Mouse (Mus musculus) neutrophil, adult 5-6 weeks (primary cell): ENCODE measurements around the gene Slc12a6. TPM values are rescaled to one million over a fixed set of nuclear protein-coding genes. Genes with fewer than 3 reads are reported as not detected.
A peak's percentile ranks its signal among the peaks of the same experiment; 100 is the strongest.

Experiments used
- ATAC-seq: fragments of 151-379, 151-347 bp; 2 replicates; pipeline ENCODE4 v1.8.0; 2017; ENCODE audit warnings: mild to moderate bottlenecking, moderate TSS enrichment; ENCODE audit not compliant: insufficient number of reproducible peaks, poor library complexity, low FRiP score, severe bottlenecking; ENCODE audit errors: extremely low read depth
- total RNA-seq: library from RNA; stranded (forward); fragments of 200-1000 nt; gene quantifications from 2 replicates; pipeline ENCODE4 v1.2.3, GENCODE M21; 2017

The Slc12a6 gene
- 376 and 406 TPM in 2 replicates for total RNA-seq

DNA sequence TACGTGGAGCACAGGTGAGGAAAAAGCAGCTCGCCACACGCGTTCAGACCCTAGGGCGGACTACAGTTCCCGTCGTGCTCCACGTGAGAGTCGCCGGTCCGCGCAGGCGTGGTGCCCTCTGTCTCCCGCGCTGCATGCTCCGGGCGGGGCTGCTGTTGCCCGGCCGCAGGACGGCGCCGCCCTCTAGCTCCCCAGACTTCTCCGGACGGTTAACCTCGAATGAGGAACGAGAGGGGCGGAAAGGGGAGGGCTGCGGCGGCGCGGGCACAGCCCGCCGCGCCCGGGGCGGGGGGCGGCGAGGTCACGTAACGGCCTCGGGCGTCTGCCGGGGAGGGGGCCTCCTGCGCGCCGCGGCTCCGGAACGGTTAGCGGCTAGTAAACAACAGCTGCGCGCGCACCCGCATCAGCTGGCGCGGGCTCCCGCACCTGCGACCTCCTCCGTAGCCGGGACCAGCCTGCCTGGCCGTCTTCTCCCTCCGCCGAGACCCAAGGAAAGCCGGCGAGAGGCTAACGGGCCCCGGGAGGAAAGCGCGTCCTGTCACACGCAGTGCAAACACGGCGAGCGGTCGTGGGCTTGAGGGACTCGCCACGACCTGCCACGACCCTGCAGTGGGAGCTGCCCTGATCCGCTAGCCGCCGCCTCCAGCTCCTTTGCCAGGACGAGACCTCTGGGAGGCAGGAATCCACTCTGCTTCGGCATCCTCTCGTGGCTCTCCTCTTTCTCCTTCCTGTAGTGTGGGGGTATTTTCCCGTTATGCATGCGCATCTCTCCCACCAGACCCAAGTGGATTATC, at the start of gene Slc12a6:
Gene Slc12a6 (plus strand): TSS at position 378 of the 794 bp plus-strand sequence.
- peak; percentile 84 for ATAC-seq

DNA sequence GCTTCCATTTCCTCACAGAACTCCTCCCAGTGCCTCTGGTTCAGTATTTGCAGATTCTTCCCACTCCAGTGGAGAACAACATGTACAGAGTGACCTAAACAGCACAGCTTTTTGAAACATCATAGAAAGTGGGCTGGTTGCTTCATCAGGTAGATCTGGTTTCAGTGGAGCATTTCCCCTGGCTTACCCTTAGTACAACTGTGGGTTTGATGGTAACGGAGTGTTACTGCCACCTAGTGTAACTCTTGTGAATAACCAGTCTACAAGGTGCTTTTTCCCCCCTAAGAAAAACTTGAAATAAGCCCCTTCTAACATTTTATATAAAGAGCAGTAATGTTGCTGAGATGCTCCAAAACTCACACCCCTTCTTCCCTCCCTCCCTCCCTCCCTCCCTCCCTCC, 49.6 kb upstream of the Slc12a6 start:
- ATAC-seq, result peak; percentile 72; the same call in 1 of the 2 replicates

DNA sequence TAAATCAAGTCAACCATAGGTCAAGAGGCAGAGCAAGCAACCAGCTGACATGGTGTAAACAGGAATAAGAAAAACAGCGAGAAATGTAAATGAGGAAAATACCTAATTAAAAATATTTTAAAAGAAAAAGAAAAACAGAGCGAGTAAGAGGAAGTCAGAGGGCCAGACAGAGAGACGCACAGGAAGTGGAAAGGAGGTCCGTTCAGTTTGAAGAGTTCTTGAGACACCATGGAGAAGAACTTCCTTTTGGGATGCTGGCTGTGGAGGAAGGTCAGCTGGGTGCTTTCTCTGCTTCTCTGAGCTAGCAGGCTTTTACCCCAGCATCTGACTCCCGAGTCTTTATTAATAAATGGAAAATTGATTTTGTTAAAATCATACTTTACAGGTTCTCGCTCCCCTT, 48.0 kb upstream of the Slc12a6 start:
- ATAC-seq, result no peak

DNA sequence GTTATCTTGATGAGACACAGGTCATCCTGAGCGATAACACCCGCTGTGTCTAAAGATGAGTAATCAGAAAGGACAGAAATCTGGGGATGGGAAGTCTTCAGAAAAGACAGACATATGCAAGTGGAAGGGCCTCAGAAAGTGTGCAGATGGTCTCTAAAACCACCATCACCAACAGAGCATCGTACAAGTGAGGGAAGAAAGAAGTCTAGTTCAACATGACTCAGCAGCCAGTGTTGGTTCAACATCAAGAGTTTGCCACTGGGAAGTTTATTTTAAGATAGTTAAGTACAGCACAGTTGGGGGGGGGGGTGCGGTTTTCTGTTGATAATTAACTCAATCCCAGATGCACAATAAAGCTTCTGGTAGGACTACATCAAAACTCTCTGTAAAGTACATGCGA, 44.7 kb upstream of the Slc12a6 start:
- ATAC-seq, result no peak

DNA sequence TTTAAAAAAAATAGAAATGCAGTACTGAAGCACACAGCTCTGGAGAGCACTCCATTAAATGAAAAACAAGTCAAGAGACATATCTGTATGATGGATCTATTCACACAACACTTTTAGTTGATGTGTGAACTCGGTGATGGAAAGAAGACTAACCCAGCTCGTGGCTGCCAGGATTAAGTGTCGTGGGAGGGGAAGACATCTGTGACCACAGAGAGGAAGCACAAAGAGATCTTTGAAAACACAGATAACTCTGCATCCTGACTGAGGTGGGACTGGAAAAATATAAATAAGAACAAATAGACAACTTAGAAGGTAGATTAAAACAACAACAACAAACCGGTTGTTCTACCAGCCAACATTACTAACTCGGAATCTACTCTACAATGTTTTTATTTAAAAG, 43.0 kb upstream of the Slc12a6 start:
- ATAC-seq, result no peak

DNA sequence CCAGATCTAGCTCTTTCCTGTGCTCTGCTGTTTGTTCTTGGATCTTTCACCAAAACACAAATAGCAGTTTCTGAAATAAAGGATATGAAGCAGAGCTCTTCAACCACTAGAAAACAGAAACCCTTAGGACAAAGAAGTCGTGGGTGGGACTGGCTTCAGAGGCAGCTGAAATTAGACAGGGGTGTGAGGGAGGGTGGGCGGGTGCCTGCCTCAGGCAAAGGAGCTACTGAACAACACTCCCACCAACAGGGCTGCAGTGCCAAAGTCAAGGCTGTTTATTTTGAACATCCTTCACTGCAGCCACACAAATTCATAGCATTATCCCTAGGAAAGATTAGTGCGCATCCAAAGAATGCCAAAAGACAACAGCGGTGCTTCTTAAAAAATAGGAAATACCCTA, 41.3 kb upstream of the Slc12a6 start:
- no peak for ATAC-seq

DNA sequence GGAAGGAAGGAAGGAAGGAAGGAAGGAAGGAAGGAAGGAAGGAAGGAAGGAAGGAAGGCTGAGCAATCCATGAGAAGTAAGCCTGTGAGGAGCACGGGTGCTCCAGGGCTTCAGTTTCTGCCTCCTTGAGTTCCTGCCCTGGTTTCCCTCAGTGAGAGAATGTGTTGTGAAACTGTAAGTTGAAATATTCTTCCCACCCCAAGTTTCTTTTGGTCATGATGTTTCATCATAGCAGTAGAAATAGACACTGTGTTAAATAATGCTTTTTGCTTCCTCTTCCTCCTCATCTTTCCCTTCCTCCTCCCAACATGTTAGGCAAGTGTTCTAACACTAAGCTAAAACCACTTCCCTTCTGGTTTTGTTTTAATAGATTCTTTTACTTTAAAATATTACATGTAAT, 33.0 kb upstream of the Slc12a6 start:
- ATAC-seq, result peak; percentile 66; the same call in 1 of the 2 replicates

DNA sequence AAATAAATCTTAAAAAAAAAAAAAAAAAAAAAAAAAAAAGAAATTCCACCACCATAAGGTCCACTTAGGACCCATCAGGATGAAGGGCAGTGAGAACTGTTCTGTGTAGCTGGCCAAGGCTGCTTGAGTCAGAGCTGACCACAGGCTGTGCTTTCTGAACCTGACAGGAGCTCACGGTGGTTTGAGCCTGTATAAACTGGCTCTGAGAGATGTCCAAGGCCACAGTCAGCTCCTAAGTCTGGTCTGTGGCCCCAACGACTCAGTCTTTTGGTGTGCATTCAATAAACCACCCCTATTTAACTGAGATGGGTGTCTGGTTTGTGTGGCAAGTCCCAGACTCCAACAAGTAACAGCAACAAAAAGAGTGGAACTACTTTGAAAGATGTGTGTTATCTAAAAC, 29.0 kb upstream of the Slc12a6 start:
- no peak for ATAC-seq

DNA sequence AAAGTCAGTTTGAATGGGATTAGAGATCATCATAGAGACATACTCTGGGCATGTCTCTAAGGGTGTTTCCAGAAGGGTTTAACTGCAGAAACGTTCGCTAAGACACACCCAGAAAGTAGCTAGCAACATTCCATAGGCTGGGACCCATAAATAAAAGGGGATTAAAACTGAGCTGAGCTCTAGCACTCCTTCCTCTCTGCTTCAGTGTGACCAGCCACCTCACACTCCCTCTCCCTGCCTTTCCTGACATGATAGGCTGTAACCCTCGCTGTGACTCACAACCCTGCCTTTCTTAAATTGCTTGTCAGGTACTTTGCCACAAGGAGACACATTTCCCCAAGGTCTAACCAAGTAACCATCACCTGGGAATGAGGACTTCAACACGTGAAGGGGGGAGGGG, 27.6 kb upstream of the Slc12a6 start:
- no peak for ATAC-seq

DNA sequence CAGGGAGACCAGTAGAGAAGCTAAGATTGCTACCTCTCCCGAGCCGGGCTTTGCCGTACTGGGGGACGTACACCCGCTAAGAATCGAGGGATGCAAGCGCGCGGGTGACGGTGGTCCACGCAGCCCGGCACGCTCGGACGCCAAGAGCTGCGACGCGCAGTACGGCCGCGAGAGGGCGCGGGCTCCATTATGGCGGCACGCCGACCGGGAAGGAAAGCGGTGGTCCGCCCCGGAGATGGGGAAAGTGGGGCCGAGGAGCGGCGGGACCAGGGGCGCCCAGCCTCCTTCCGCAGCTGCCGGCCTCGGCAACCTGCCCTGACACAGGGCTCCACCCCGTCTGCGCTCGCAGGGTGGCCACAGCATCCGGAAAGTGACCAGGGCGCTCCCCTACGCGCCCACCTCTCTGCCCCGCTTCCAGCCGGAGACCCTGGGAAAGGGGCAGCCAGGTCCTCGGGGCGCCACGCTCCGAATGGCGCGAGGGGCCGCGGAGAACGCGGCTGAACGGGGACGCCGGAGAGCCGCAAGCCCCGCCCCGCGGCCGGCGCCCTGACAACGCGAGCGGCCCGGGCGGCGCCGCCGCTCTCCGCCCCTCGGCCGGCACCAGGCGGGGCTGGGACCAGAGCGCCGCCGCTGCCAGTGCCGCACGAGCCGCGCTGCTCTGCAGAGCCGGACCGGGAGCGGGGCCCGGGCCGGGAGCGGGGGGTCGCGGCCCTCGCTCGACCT, 26.3 kb upstream of the Slc12a6 start, which contains the start of gene Lpcat4:
Gene Lpcat4 (plus strand): TSS at position 257 of the 723 bp plus-strand sequence.
- peak; percentile 71 for ATAC-seq

DNA sequence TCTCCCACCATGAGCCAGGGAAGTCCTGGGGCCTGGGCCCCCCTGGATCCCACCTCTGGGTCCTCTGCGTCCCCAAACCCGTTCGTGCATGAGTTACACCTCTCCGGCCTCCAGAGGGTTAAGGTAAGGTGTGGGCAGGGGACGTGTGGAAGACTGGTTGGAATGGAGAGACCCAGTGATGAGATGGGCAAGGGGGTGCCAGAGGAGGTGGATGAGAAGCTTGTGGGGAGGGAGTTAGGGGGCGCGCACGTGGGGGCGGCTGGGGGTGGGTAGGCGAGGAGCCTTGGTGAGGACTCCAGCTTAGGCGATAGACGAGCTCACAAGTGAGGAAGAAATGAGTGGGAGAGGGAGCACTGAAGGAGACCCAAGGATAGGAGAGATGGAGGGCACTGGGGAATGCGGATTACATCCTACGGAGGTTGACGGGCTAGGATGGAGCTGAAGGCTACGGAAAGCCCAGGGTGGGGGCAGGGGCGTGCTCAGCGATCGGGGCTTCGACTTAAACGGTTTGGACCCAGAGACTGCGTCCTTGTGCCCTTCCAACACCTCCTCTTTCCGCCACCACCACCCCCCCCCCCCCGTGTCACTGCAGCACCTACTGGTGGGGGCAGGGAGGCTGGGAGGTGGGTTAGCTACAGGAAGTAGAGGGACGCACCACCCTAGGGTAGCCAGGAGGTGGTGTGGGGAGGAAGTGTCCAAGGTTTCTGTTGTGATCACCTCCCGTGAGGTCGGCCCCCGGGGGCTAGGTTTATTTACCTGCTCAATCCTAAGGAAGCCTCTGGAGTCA, 25.5 kb upstream of the Slc12a6 start:
- peak; percentile 68 for ATAC-seq

DNA sequence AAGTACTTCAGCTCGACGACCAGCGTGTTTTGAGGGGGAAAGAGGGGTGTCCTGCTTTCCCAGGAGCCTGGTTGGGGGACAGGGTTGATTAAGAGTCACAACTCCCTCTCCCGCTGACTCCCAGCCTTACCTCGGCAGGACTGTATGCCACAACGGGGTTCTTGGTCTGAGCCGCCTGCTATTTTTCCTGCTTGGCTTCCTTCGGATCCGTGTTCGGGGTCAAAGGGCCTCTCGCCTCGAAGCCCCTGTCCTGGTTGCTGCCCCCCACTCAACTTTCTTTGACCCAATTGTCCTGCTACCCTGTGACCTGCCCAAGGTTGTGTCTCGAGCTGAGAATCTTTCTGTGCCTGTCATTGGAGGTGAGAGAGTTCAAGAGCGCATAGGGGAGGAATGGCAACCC, 23.8 kb upstream of the Slc12a6 start:
- no peak for ATAC-seq

DNA sequence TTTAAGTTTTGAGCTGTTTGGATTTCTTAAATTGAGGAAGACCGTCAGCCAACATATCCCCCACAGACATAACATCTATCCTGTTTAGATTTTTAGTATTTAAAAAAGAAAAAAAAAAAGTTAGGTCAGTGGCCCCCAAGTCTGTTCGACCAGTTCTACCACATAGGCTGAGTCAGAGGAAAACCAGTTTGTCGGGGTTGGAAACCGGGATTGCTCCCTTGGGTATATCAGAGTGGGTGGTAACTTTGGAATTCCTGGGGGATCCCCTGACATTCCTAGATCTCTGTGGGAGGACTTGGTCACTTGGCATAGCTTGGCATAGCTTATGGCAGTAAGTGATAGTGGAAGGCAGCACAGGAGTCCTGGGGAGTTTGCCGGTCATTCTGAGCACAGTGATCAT, 20.3 kb upstream of the Slc12a6 start:
- ATAC-seq, result no peak

DNA sequence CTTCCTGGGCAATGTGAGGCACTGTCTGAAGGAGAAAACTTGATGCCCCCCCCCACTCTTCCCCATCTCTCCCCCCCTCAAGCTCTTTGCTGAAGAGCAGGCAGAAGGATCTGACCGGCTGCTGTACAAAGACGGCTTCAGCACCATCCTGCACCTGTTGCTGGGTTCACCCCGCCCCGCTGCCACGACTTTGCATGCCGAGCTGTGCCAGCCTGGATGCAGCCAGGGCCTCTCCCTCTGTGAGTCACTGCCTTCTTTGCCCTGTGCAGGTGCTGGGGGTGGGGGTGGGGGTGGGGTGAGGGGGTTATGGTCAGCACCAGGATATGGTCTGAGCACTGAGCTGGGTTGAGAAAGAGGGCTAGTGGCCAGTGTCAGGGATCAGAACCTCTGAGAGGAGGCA, 19.4 kb upstream of the Slc12a6 start:
- ATAC-seq, result no peak

DNA sequence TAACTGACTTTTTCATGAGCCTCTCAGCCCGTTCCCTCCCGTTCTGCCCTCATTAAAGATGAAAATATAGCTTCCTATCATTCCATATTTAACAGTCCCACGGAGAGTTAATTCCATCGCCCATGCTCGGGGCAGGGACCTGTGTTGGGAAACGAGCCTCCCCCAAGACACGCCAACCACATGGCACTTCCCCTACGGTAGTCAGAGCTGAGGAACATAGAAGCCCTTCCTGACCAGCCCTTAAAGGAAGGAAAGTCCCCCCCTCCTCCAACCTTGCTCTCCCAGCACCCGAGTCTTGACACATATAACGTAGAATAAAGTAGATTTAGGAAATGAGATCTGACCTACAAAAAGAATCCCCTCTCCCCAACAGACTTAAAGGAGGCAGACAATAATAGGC, 18.3 kb upstream of the Slc12a6 start:
- ATAC-seq, result no peak

DNA sequence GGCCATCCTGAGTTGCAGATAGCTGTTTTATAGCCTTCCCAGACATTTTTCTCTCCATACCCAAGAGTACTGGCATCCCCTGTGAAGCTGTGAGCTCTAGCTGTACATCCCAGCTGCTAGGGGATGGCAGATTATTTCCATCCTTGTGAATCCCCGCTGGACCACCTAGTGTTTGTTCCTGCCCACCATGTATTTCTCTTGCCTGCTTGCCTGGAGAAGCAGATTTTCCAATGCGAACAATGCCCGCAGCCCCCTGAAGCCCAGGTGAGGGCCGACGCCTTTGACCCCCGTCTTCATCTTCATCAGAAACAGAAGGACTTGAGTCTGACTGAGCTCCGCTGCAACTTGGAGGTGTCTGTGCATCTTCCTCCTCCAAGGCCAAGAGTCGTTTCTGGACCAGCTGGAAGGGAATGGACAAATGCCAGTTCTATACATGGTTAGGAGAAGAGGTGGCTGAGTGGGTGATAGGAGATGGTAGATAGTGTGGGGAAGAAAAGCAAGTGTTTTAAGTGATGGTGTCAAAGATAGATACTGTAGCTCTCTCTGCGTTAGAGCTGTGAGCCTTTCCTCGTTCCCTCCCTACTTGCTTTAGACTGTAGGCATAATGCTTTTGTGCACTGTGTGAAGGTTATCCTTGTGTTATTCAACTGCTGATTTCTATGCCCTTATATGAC, 15.7 kb upstream of the Slc12a6 start:
- no peak for ATAC-seq

DNA sequence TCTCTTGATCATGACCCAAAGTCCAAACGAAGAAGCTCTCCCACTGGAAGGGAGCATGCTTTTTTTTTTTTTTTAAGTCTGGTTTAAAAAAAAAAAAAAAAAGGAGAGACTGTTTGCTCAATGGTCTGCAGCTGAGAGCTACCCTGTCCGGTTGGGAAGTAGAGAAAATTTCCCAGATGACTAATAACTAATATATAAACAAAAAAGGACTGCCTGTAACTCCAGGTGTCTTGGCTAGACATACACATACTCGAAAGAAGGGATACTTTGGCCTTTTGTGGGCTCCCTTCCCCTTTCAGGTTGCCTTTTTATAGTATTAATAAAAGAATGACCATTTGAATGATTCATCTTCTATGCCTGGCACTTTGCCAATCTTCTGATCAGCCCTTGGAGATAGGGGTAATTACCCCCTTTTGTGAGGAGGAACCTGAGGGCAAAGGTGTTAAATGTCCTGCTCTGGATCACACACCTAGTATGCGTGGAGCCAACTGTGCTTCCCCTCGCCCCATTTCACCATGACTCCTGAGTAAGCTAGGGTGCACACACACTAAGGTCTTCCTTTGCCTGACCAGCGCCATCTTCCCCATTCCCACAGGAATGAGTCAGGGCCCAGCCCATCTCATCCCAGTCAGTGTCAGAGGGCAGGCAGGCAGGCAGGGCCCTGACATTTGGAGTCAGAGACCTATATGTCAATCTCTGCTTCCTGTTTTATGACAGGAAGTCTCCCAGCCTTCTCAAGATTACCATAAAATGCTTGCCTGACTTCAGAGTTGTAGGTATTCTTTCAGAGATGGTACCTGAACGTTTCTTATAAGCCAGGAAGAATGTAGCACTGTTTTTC, 10.7 kb upstream of the Slc12a6 start:
- ATAC-seq, result peak; percentile 47; the same call in 1 of the 2 replicates

DNA sequence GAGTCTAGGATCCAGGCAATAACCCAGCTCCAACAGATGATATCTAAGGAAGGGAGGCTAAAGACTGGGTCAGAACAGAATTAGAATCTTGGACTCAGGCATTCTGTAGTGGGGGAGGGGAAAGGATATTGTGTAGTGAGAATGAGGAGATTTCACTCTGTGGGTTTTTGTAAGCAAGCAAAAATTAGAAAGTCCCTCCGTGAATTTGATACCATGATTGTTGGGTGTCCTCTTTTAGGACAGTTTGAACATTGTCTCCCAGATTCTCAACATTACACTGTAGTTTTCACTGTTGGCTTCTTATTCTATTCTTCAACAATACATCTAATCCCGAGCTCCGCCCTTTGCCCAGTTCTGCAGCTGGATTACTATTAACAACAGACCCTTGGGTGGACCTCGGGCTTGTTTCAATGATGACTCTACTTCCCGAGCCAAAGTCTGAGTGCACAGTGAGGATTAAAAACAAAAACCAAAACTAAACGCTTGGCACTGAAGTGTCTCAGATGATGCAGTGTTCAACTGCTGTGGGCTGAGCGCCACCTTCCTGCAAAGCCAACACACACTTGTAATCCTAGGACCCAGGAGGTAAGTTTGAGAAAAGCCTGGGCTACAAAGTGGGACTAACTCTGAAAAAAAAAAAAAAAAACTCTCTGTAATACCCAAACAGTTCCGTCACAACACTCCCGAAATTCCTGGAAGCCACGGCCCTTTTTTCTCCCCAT, 6.2 kb upstream of the Slc12a6 start, which contains the start of gene Nutm1:
Gene Nutm1 (minus strand): TSS at position 51 of the 722 bp plus-strand sequence.
- ATAC-seq, result no peak
